Mouse (Mus musculus) midbrain, embryonic 11.5 days (tissue): Measurements from ENCODE around the gene Dnaja4. TPM values are rescaled to one million over a fixed set of nuclear protein-coding genes. Genes with fewer than 3 reads are reported as not detected.

ENCODE experiments used
- ATAC-seq: fragments of 200-750 bp; cut with Nextera tagmentation; 2 replicates; pipeline ENCODE4 v1.8.0; 2017; ENCODE audit warnings: moderate TSS enrichment, moderate library complexity; ENCODE audit not compliant: low FRiP score
- DNase-seq: peaks from one replicate; pipeline ENCODE4 v3.0.0; 2015; ENCODE audit warnings: low spot score; ENCODE audit errors: missing footprints
- H3K27ac ChIP-seq: fragments of 300-500 bp; sonication (generic); 2 replicates; pipeline ENCODE4 v1.5.1; 2014; ENCODE audit warnings: low read depth, low read length
- H3K27me3 ChIP-seq: fragments of 300-500 bp; sonication (generic); 2 replicates; pipeline ENCODE4 v1.6.1; 2014; ENCODE audit warnings: mild to moderate bottlenecking, low read length, moderate library complexity, mixed read lengths; ENCODE audit not compliant: control insufficient read depth, insufficient read depth
- H3K36me3 ChIP-seq: fragments of 300-500 bp; sonication (generic); 2 replicates; pipeline ENCODE4 v1.6.1; 2014; ENCODE audit warnings: mild to moderate bottlenecking, low read length, moderate library complexity, mixed read lengths; ENCODE audit not compliant: control insufficient read depth, insufficient read depth
- H3K4me1 ChIP-seq: fragments of 300-500 bp; sonication (generic); 2 replicates; pipeline ENCODE4 v1.6.1; 2014; ENCODE audit warnings: low read length; ENCODE audit not compliant: control insufficient read depth, insufficient read depth
- H3K4me2 ChIP-seq: fragments of 300-500 bp; sonication (generic); 2 replicates; pipeline ENCODE4 v1.6.1; 2014; ENCODE audit warnings: mild to moderate bottlenecking, moderate library complexity
- H3K4me3 ChIP-seq: fragments of 300-500 bp; sonication (generic); 2 replicates; pipeline ENCODE4 v1.5.1; 2014; ENCODE audit warnings: low read depth, low read length
- H3K9ac ChIP-seq: fragments of 300-500 bp; sonication (generic); 2 replicates; pipeline ENCODE4 v1.6.1; 2014; ENCODE audit warnings: low read length
- H3K9me3 ChIP-seq: fragments of 300-500 bp; sonication (generic); 2 replicates; pipeline ENCODE4 v1.6.1; 2016; ENCODE audit warnings: low read length; ENCODE audit not compliant: control insufficient read depth
- whole genome bisulfite sequencing: fragments of 180-500 bp; shearing (Covaris S2); extraction: QIAGEN DNeasy Blood & Tissue Kit; methylation state at CpG from one replicate; pipeline ENCODE4 v1.1.7; 2014; 5-methylcytosine and 5-hydroxymethylcytosine counted together
- polyA plus RNA-seq: library from polyadenylated mRNA; unstranded; fragments of >200 nt; fragmentation: Nextera tagmentation; extraction: Ambion mirVana; gene quantifications from 2 replicates; pipeline ENCODE4 v1.2.1, GENCODE M21; 2014

Gene Dnaja4
- polyA plus RNA-seq, 1 experiment from 2014 or later, result 4.0 TPM

DNA sequence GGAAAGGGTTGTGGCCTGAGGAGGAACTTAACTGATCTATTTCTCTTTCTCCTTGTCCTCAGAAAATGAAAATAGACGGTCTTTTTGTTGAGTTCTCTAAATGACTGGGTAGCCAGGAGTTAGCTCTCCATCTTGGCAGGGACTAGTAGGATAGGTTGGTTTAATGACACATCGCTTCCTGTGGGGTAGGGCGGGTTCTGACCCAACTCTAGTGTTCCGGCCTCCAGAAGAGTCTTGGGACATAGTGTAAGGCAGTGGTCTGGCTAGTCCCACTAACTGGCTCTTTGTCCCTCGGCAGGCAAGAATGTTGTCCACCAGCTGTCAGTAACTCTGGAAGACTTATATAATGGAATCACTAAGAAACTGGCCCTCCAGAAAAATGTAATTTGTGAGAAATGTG, 9.4 kb downstream of the Dnaja4 start:
- Histone ChIP-seq H3K27ac (no peak overlapping the region), H3K4me3 (no peak overlapping the region), H3K9ac (no peak overlapping the region), H3K4me2 (no peak overlapping the region), H3K27me3 (no peaks in the 10 kb centered on the region; the same call in 1 of the 2 replicates), H3K4me1 (no peaks in the 10 kb centered on the region), H3K36me3 (no peaks in the 10 kb centered on the region), H3K9me3 (no peaks in the 10 kb centered on the region)
- DNase-seq (no peak), ATAC-seq (no peak)
- 87% methylated on average over 5 of the region's 5 CpGs for WGBS

DNA sequence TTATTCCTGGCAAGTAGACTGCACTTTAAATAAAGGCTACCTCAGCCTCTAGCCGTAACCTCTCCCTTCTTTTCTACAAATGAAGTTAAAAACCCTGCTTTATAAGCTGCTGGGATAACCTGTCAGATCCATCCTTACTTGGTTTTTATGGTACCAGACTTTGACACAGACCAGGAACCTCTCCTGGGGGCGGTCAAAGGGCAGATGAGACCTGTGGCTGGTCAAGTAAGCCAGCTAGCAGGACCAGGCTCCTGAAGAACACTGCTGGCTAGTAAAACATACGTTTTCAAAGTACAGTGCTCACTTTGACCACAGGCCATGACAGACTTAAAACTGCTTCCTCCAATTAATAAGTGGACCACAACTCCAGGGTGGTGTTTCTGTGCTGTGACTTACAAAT, 17.1 kb downstream of the Dnaja4 start:
- peaks cover 7% of the 10 kb centered on the region; the same call in 1 of the 2 replicates for H3K36me3 ChIP-seq
- H3K4me1 ChIP-seq, result no peaks in the 10 kb centered on the region
- H3K9ac ChIP-seq, result no peak overlapping the region
- H3K4me3 ChIP-seq, result no peak overlapping the region
- ATAC-seq (no peak), DNase-seq (no peak)
- no peaks in the 10 kb centered on the region for H3K9me3 ChIP-seq
- no peak overlapping the region for H3K27ac ChIP-seq
- 95% methylated on average over 3 of the region's 3 CpGs for WGBS
- H3K27me3 ChIP-seq, result no peaks in the 10 kb centered on the region
- H3K4me2 ChIP-seq, result no peak overlapping the region

DNA sequence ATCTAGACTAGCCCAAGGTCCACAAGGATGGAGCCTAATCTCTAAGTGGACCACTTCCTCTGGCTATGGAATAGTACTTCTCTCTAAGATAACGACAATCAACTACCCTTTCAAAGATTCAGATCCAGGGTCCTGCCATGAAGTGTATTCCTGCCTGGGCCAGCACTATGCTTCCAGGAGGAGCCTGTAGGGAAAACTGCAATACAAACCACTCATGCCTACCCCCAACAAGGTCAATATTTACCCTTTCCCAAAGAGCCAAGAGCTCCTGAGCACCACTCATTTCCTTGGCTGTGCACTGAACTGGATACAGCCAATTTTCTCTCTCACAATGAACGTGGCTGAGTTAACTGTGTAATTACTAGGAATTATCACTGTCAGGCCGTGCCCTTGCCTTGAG, 18.9 kb downstream of the Dnaja4 start:
- DNase-seq, result no peak
- no peak for ATAC-seq
- Histone ChIP-seq H3K9me3 (no peaks in the 10 kb centered on the region), H3K4me3 (no peak overlapping the region), H3K27ac (no peak overlapping the region), H3K36me3 (peaks cover 7% of the 10 kb centered on the region; the same call in 1 of the 2 replicates), H3K4me1 (no peaks in the 10 kb centered on the region), H3K4me2 (no peak overlapping the region), H3K9ac (no peak overlapping the region), H3K27me3 (no peaks in the 10 kb centered on the region)
- WGBS, result 84% methylated on average over 3 of the region's 3 CpGs

GRCm38 (mm10) chr9:54722156-54722555, 23.5 kb downstream of the Dnaja4 start:
- no peak overlapping the region for H3K4me3 ChIP-seq
- H3K9me3 ChIP-seq, result no peaks in the 10 kb centered on the region
- H3K36me3 ChIP-seq, result peaks cover 7% of the 10 kb centered on the region
- ATAC-seq (no peak), DNase-seq (no peak)
- no peak overlapping the region for H3K9ac ChIP-seq
- H3K4me2 ChIP-seq, result no peak overlapping the region
- H3K27me3 ChIP-seq, result no peaks in the 10 kb centered on the region
- no peak overlapping the region for H3K27ac ChIP-seq
- 88% methylated on average over 7 of the region's 7 CpGs for WGBS
- H3K4me1 ChIP-seq, result no peaks in the 10 kb centered on the region

DNA sequence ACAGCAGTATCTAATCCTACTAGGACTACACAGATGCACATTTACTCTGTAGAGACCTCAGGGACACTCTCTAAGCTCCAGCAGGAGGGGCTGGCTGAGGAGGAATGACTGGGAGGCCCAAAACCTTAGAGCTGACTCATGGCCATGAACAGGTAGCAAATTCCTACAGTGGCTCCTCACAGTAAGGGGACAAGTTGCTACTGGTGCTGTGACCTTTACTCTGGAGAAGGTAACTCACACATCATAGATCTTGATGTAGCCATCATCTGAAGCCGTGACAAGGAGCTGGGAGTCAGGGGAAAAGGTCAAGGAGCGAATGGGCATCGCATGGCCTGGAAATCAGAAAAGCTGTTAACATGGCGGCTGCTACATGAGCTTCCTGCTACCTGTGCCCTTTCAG, 23.9 kb downstream of the Dnaja4 start:
- H3K9me3 ChIP-seq, result no peaks in the 10 kb centered on the region
- H3K36me3 ChIP-seq, result peaks cover 11% of the 10 kb centered on the region
- DNase-seq (no peak), ATAC-seq (no peak)
- H3K9ac ChIP-seq, result no peak overlapping the region
- no peak overlapping the region for H3K4me3 ChIP-seq
- no peaks in the 10 kb centered on the region for H3K4me1 ChIP-seq
- H3K27ac ChIP-seq, result no peak overlapping the region
- WGBS, result 91% methylated on average over 4 of the region's 4 CpGs
- H3K27me3 ChIP-seq, result no peaks in the 10 kb centered on the region
- no peak overlapping the region for H3K4me2 ChIP-seq

DNA sequence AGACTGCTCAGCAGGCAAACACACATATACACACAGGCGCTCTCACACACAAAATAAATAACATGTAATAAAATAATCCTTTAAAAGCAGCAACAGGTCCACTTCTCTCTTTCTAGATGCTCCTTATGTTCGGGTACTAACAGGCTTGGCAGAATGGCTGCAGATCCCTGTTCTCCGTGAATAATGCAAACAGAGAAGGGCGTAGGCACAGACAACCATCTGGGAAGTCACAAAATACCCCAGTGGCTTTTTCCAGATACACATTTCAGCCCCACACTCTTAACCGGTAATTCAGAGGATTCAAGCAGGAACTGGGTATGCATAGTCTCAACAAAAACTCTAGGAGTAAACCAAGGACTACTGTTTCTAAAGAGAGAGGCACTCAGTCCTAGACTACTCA, 27.6 kb downstream of the Dnaja4 start:
- Histone ChIP-seq H3K9ac (no peak overlapping the region), H3K4me3 (no peak overlapping the region), H3K27ac (no peak overlapping the region), H3K36me3 (peaks cover 11% of the 10 kb centered on the region), H3K9me3 (no peaks in the 10 kb centered on the region), H3K4me2 (no peak overlapping the region), H3K27me3 (no peaks in the 10 kb centered on the region), H3K4me1 (no peaks in the 10 kb centered on the region)
- 84% methylated on average over 5 of the region's 5 CpGs for WGBS
- DNase-seq, result no peak
- ATAC-seq, result no peak

DNA sequence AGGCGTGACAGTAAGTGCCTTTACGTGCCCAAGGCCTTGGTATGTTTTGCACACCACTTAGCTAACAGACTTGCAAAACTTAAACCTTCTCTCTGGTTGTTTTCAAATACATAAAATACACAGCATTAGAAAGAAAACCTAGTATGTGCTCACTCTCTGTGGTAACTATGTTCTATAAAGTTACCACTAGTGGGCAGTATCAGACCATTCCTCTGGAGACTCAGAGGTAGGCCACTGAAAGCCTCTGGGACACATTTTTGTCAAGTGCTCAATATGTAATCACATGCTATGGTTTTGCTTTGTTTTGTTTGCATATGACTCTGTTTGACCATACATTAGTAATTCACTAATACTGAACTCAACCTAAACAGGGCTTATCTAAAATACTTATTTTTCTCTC, 33.4 kb downstream of the Dnaja4 start:
- Histone ChIP-seq H3K36me3 (peaks cover 5% of the 10 kb centered on the region; the same call in 1 of the 2 replicates), H3K9ac (no peak overlapping the region), H3K27me3 (no peaks in the 10 kb centered on the region), H3K9me3 (no peaks in the 10 kb centered on the region), H3K27ac (no peak overlapping the region), H3K4me3 (no peak overlapping the region), H3K4me2 (no peak overlapping the region), H3K4me1 (peaks cover 8% of the 10 kb centered on the region)
- 90% methylated on average over 2 of the region's 2 CpGs for WGBS
- ATAC-seq, result no peak
- DNase-seq, result no peak

GRCm38 (mm10) chr9:54733921-54734638, 35.4 kb downstream of the Dnaja4 start, which contains the start of gene Wdr61:
TSS of gene Wdr61 (minus strand) at chr9:54734519.
- Histone ChIP-seq H3K36me3 (no peaks in the 10 kb centered on the region), H3K4me3 (peak within 1 kb of the TSS; percentile 71), H3K9ac (peak within 1 kb of the TSS; percentile 75), H3K4me2 (peak within 1 kb of the TSS; percentile 78), H3K4me1 (peaks cover 8% of the 10 kb centered on the region), H3K27ac (no peak within 1 kb of the TSS), H3K27me3 (no peaks in the 10 kb centered on the region), H3K9me3 (no peaks in the 10 kb centered on the region)
- 3% methylated on average over 32 of the region's 32 CpGs for WGBS
- peak; percentile 96 for ATAC-seq
- peak; percentile 100 for DNase-seq

- Histone ChIP-seq H3K27me3 (no peaks in the 10 kb centered on the region), H3K4me3 (peak overlapping the region; percentile 71), H3K4me2 (peak overlapping the region; percentile 78), H3K4me1 (peaks cover 8% of the 10 kb centered on the region), H3K9me3 (no peaks in the 10 kb centered on the region), H3K36me3 (no peaks in the 10 kb centered on the region), H3K27ac (no peak overlapping the region), H3K9ac (peak overlapping the region; percentile 75; the same call in 1 of the 2 replicates)
- DNase-seq (no peak), ATAC-seq (peak; percentile 26; the same call in 1 of the 2 replicates)
- 21% methylated on average over 11 of the region's 11 CpGs for WGBS
Measured at GRCm38 (mm10) chr9:54734639-54735252, 36.1 kb downstream of the Dnaja4 start.
